Mouse (Mus musculus) ES-E14 (cell line): ENCODE results near the gene Osbpl2. TPM values are rescaled to one million over a fixed set of nuclear protein-coding genes. Genes with fewer than 3 reads are reported as not detected.

ENCODE experiments used
- DNase-seq: peaks from one replicate; pipeline ENCODE4 v3.0.0-alpha.2; 2013; ENCODE audit warnings: low read depth, low spot score
- H3K27ac ChIP-seq: 2 replicates; pipeline ENCODE4 v1.5.1; 2012; ENCODE audit warnings: low read depth, mild to moderate bottlenecking, low read length, moderate library complexity, mixed read lengths; ENCODE audit not compliant: poor library complexity, insufficient read depth, severe bottlenecking
- H3K36me3 ChIP-seq: 2 replicates; pipeline ENCODE4 v1.6.1; 2012; ENCODE audit warnings: mild to moderate bottlenecking, low read length, moderate library complexity, mixed read lengths; ENCODE audit not compliant: control insufficient read depth, poor library complexity, insufficient read depth, severe bottlenecking
- H3K4me1 ChIP-seq, 2 experiments: fragments of 150-350 bp in 1 of 2; sonication (generic) in 1 of 2; 2 replicates each; pipeline ENCODE4 v1.6.1; 2012; ENCODE audit warnings: low read length in 2 of 2, mild to moderate bottlenecking in 1 of 2, mixed read lengths in 1 of 2; ENCODE audit not compliant: control insufficient read depth in 2 of 2, insufficient read depth in 2 of 2, poor library complexity in 1 of 2
- H3K4me3 ChIP-seq, 2 experiments: fragments of 150-350 bp in 1 of 2; sonication (generic) in 1 of 2; 2 replicates each; pipeline ENCODE4 v1.5.1; 2012; ENCODE audit warnings: low read length in 2 of 2, low read depth in 1 of 2, mild to moderate bottlenecking in 1 of 2, mixed read lengths in 1 of 2; ENCODE audit not compliant: insufficient read depth in 1 of 2, poor library complexity in 1 of 2, severe bottlenecking in 1 of 2
- H3K9ac ChIP-seq: 2 replicates; pipeline ENCODE4 v1.6.1; 2012; ENCODE audit warnings: low read depth, mild to moderate bottlenecking, low read length, mixed read lengths; ENCODE audit not compliant: poor library complexity, insufficient read depth, severe bottlenecking
- H3K9me3 ChIP-seq: fragments of 150-350 bp; sonication (generic); 2 replicates; pipeline ENCODE4 v1.6.1; 2012; ENCODE audit warnings: low read depth, mild to moderate bottlenecking, low read length; ENCODE audit not compliant: control insufficient read depth, insufficient read depth
- CHD2 ChIP-seq: IDR thresholded peaks from 2 replicates; pipeline ENCODE4 v1.6.1; 2014; ENCODE audit warnings: mild to moderate bottlenecking, low read depth, low read length, inconsistent platforms
- HCFC1 ChIP-seq: IDR thresholded peaks from 2 replicates; pipeline ENCODE4 v1.6.1; 2012; ENCODE audit warnings: low read length, inconsistent platforms, borderline replicate concordance; ENCODE audit not compliant: insufficient read depth
- MAFK ChIP-seq: IDR thresholded peaks from 2 replicates; pipeline ENCODE4 v1.6.1; 2014; ENCODE audit warnings: mild to moderate bottlenecking, low read depth, low read length, inconsistent platforms; ENCODE audit not compliant: insufficient read depth
- ZC3H11A ChIP-seq: IDR thresholded peaks from 2 replicates; pipeline ENCODE4 v1.6.1; 2012; ENCODE audit warnings: low read depth, mild to moderate bottlenecking, inconsistent platforms, low read length, borderline replicate concordance
- ZNF384 ChIP-seq: IDR thresholded peaks from 2 replicates; pipeline ENCODE4 v1.6.1; 2012; ENCODE audit warnings: low read depth, low read length, inconsistent platforms
- in situ Hi-C, 2 experiments: fragments of 600-800 bp; cut with MboI; formaldehyde crosslinking; loops; one replicate each; pipeline ENCODE4 v1.15.1; 2025; ENCODE audit warnings: low sequenced_read_pairs in 2 of 2, inconsistent platforms in 1 of 2; ENCODE audit not compliant: unreplicated experiment in 2 of 2
- total RNA-seq: library from RNA; depleted of rRNA; stranded (reverse); fragments of 300-350 nt; gene quantifications from 2 replicates; pipeline ENCODE4 v1.2.3, GENCODE M21; 2012

Osbpl2 gene
- total RNA-seq, 1 experiment, result 12.3 TPM

- no peak overlapping the region for H3K27ac ChIP-seq
- H3K9me3 ChIP-seq, result no peaks in the 10 kb centered on the region
- TF ChIP-seq CHD2 (no peak), MAFK (no peak), ZNF384 (no peak), HCFC1 (no peak), ZC3H11A (no peak)
- no peaks in the 10 kb centered on the region for H3K4me1 ChIP-seq
- peaks cover 25% of the 10 kb centered on the region; the same call in 1 of the 2 replicates for H3K36me3 ChIP-seq
- no peak overlapping the region for H3K4me3 ChIP-seq
- in situ Hi-C loops, result no loop called here
- no peak for DNase-seq
- H3K9ac ChIP-seq, result no peak overlapping the region
Observed at GRCm38 (mm10) chr2:180158627-180159026, 39.5 kb downstream of the Osbpl2 start.

- no peak for DNase-seq
- in situ Hi-C loops, result no loop called here
- H3K4me1 ChIP-seq, result peaks cover 0 to 2% of the 10 kb centered on the region in 2 experiments; a peak in 1 of 4 replicates
Observed at GRCm38 (mm10) chr2:180165855-180166254, 46.7 kb downstream of the Osbpl2 start.

GRCm38 (mm10) chr2:180166869-180167268 lies 47.8 kb downstream of the Osbpl2 start:
- Histone ChIP-seq H3K9me3 (no peaks in the 10 kb centered on the region), H3K36me3 (peaks cover 3% of the 10 kb centered on the region; the same call in 1 of the 2 replicates), H3K9ac (no peak overlapping the region), H3K27ac (no peak overlapping the region), H3K4me1 (peaks cover 0 to 4% of the 10 kb centered on the region in 2 experiments; a peak in 1 of 4 replicates), H3K4me3 (no peak overlapping the region)
- in situ Hi-C loops, result no loop called here
- no peak for TF ChIP-seq ZC3H11A
- no peak for TF ChIP-seq HCFC1
- no peak for TF ChIP-seq MAFK
- no peak for TF ChIP-seq CHD2
- TF ChIP-seq ZNF384, result no peak
- no peak for DNase-seq

More at GRCm38 (mm10) chr2:180165855-180166254, 46.7 kb downstream of the Osbpl2 start:
- TF ChIP-seq HCFC1 (no peak), MAFK (no peak), CHD2 (no peak), ZNF384 (no peak)
- H3K27ac ChIP-seq, result no peak overlapping the region
- no peaks in the 10 kb centered on the region for H3K9me3 ChIP-seq
- no peak overlapping the region for H3K4me3 ChIP-seq
- no peak overlapping the region for H3K9ac ChIP-seq
- H3K36me3 ChIP-seq, result peaks cover 5% of the 10 kb centered on the region; the same call in 1 of the 2 replicates

GRCm38 (mm10) chr2:180170151-180170805 lies 51.2 kb downstream of the Osbpl2 start:
- no peak overlapping the region for H3K27ac ChIP-seq
- H3K4me3 ChIP-seq, result no peak overlapping the region

More at GRCm38 (mm10) chr2:180170151-180170805, 51.2 kb downstream of the Osbpl2 start:
- H3K4me1 ChIP-seq, result peaks cover 2 to 16% of the 10 kb centered on the region in 2 experiments; a peak in 2 of 4 replicates
- in situ Hi-C loops, result no loop called here
- H3K9ac ChIP-seq, result no peak overlapping the region
- DNase-seq, result no peak
- peaks cover 22% of the 10 kb centered on the region for H3K36me3 ChIP-seq
- no peaks in the 10 kb centered on the region for H3K9me3 ChIP-seq
- no peak for TF ChIP-seq MAFK
- no peak for TF ChIP-seq ZC3H11A
- no peak for TF ChIP-seq ZNF384
- TF ChIP-seq HCFC1, result no peak
- no peak for TF ChIP-seq CHD2
